Mouse (Mus musculus): ENCODE measurements around the gene Slc30a5.

The Slc30a5 gene

DNA sequence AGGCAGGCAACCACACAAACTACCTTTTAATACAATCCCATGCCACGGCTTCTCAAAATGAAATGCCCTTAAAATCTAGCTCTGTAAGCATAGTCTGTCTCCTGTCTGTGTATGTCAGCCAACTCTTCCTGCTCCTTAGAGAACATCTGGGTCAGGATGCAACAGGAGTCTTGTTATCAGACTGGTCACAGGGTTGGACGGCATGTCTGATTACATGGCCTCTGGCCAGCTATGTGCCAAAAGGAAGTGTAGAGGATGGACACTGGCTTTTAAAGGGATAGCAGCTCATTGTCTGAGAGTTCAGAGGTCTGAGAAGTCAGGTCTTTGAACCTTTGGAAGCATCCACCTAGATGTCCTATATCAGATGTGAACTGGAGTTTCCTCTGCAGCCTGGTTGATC, 77.9 kb downstream of the Slc30a5 start:
- DNase-seq (ENCODE audit: low read depth): no peak

DNA sequence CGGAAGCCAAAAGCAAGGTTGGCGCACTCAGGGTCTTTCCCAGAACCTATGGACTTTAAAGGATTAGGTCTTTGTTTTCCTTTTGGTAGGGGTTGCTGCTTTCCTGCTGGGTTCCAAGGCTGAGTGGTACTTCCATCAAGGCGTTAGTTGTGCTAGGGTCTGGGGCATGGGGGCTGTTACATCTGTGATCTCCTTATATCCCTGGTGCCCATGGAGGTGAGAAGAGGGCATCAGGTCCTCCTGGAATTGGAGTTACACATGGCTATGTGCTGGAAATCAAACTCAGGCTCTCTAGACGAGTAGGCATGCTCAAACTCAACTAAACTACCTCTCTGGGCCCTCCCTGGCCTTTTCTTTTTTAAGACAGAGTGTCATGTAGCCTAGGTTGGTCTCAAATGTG, 79.0 kb downstream of the Slc30a5 start:
- DNase-seq (ENCODE audit: low read depth): no peak

DNA sequence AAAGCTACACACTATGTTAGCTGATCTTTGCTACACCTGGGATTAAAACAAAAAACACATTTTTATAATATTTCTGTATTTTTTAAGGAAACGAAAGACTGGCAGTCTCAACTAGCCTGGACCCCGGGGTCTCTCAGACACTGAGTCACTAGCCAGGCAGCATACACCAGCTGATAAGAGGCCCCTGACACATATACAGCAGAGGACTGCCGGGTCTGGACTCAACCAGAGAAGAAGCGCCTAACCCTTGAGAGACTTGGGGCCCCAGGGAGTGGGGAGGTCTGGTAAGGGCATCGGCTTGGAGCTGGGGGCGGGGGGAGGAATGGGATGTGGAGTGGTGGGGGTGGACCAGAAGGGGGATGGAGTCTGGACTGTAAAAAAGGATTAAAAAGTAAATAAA, 80.2 kb downstream of the Slc30a5 start:
- no peak for DNase-seq (ENCODE audit: low read depth)
